Comparison of ENCODE assay signal across 19 mouse cellular contexts in the genomic region with DNA sequence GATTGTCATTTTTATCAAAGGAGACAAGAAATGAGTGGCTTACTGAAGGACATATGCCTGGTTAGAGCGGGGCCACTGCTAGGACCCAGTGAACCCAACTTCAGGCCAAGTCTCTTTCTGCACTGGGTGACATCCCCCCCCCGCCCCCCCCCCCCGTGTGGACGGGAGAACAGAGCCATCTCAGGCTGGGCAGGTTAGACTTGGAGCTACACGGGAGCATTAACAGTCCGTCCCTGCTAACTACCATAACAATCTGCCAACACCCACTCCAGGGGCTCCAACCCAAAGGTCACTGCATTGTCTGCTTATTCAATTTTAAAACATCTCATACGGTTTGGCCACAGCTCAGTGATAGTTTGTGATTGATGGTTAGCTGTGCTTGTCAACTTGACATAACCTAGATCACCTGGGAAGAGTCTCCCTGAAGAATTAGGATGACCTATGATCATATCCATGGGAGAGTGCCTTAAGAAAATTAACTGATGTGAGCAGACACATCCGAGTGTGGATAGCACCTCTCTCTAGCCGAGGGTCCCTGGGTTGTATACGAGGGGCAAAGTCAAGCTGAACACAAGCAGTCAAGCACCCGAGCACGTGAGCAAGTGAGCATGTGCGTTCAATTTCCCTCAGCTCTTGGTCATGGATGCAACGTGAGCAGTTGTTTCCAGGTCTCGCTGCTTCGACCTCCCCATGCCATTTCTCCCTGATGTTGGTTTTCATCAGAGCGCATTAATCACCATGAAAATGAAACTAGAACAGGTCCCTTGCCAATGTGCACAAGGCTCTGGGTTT. TPM values are rescaled to one million over a fixed set of nuclear protein-coding genes. Genes with fewer than 3 reads are reported as not detected.
DNase-seq lines count a peak whose midpoint lies in the region; ATAC-seq lines count a peak whose summit lies in the region.
"Had no signal": no experiment of that assay in that cellular context is flagged by ENCODE, and none has a peak within 500 bp of the region (broad histone marks: within the 10 kb centered on the region; RNA-seq: fewer than 3 reads in every experiment).

No protein-coding gene starts in this region.

- no peak for ATAC-seq in cerebellum, adult (ENCODE audit: insufficient number of reproducible peaks, low FRiP score, low TSS enrichment)
- ATAC-seq in heart, embryonic 12.5 days (ENCODE audit: insufficient number of reproducible peaks, low FRiP score) = no peak
- no peak for ATAC-seq in forebrain, embryonic 16.5 days
- ATAC-seq in midbrain, embryonic 13.5 days = no peak
- ATAC-seq: CD4-positive, CD25-positive, alpha-beta regulatory T cell, adult 4 months; intestine, embryonic 15.5 days had no signal

- 65% methylated on average over 17 of the region's 17 CpGs for WGBS in heart, embryonic 10.5 days
- WGBS in heart, embryonic 12.5 days = 70% methylated on average over 17 of the region's 17 CpGs
- WGBS in forebrain, embryonic 16.5 days = 71% methylated on average over 16 of the region's 17 CpGs
- WGBS in midbrain, embryonic 13.5 days = 74% methylated on average over 17 of the region's 17 CpGs

- peak; percentile 54 for DNase-seq in cerebellum, adult 9-10 months
- DNase-seq in heart, embryonic 10.5 days (ENCODE audit: low spot score) = peak; percentile 69
- DNase-seq in left cerebral cortex, adult 8-10 months (ENCODE audit: low spot score in 2 of 2) = no peak
- DNase-seq in gastrocnemius, adult 8-10 months (ENCODE audit: low spot score in 2 of 2) = no peak
- DNase-seq: gastrocnemius, postnatal 14 days; heart, adult 18-20 months; kidney, adult 8-10 months; kidney, postnatal 10 days; lung, postnatal 4 days; right cerebral cortex, postnatal 4 days; thymus, postnatal 25 days had no signal

- no peaks in the 10 kb centered on the region for H3K9me3 ChIP-seq in heart, embryonic 10.5 days
- H3K9me3 ChIP-seq in heart, embryonic 12.5 days (replicated peaks) = no peaks in the 10 kb centered on the region
- H3K9me3 ChIP-seq in forebrain, embryonic 16.5 days (ENCODE audit: control insufficient read depth, low read length) = no peaks in the 10 kb centered on the region
- H3K9me3 ChIP-seq in midbrain, embryonic 13.5 days = no peaks in the 10 kb centered on the region
- H3K9me3 ChIP-seq: intestine, embryonic 15.5 days had no signal

- no peak overlapping the region for H3K9ac ChIP-seq in heart, embryonic 12.5 days
- no peak overlapping the region for H3K9ac ChIP-seq in forebrain, embryonic 16.5 days (replicated peaks; ENCODE audit: low read depth, low read length)
- H3K9ac ChIP-seq in midbrain, embryonic 13.5 days (replicated peaks) = no peak overlapping the region
- H3K9ac ChIP-seq: intestine, embryonic 15.5 days had no signal

- no peak overlapping the region for H3K4me3 ChIP-seq in heart, embryonic 10.5 days
- no peak overlapping the region for H3K4me3 ChIP-seq in heart, embryonic 12.5 days
- H3K4me3 ChIP-seq in forebrain, embryonic 16.5 days (replicated peaks; ENCODE audit: low read length) = no peak overlapping the region
- H3K4me3 ChIP-seq in midbrain, embryonic 13.5 days (replicated peaks) = no peak overlapping the region
- H3K4me3 ChIP-seq: intestine, embryonic 15.5 days had no signal

- H3K4me1 ChIP-seq in heart, embryonic 10.5 days = peaks cover 14% of the 10 kb centered on the region
- H3K4me1 ChIP-seq in heart, embryonic 12.5 days (replicated peaks) = peaks cover 11% of the 10 kb centered on the region
- peaks cover 42% of the 10 kb centered on the region for H3K4me1 ChIP-seq in forebrain, embryonic 16.5 days (replicated peaks; ENCODE audit: control insufficient read depth, insufficient read depth, low read length)
- H3K4me1 ChIP-seq in midbrain, embryonic 13.5 days (replicated peaks) = peaks cover 67% of the 10 kb centered on the region

- H3K27ac ChIP-seq in heart, embryonic 10.5 days = no peak overlapping the region
- no peak overlapping the region for H3K27ac ChIP-seq in heart, embryonic 12.5 days (ENCODE audit: poor library complexity, severe bottlenecking)
- no peak overlapping the region for H3K27ac ChIP-seq in forebrain, embryonic 16.5 days (ENCODE audit: low read length)
- H3K27ac ChIP-seq in midbrain, embryonic 13.5 days = no peak overlapping the region
- H3K27ac ChIP-seq: intestine, embryonic 15.5 days had no signal

- H3K27me3 ChIP-seq in heart, embryonic 10.5 days (ENCODE audit: insufficient read depth, poor library complexity, severe bottlenecking) = peaks cover 37% of the 10 kb centered on the region
- peaks cover 16% of the 10 kb centered on the region for H3K27me3 ChIP-seq in heart, embryonic 12.5 days (replicated peaks)
- H3K27me3 ChIP-seq in forebrain, embryonic 16.5 days (replicated peaks; ENCODE audit: control insufficient read depth, insufficient read depth, low read length) = no peaks in the 10 kb centered on the region
- H3K27me3 ChIP-seq in midbrain, embryonic 13.5 days = no peaks in the 10 kb centered on the region
- H3K27me3 ChIP-seq: intestine, embryonic 15.5 days had no signal

- H3K4me2 ChIP-seq in heart, embryonic 12.5 days = no peak overlapping the region
- peak overlapping the region; percentile 9; the same call in 1 of the 2 replicates for H3K4me2 ChIP-seq in forebrain, embryonic 16.5 days (ENCODE audit: low read length)
- H3K4me2 ChIP-seq in midbrain, embryonic 13.5 days (replicated peaks) = peak overlapping the region; percentile 15; the same call in 1 of the 2 replicates
- H3K4me2 ChIP-seq: intestine, embryonic 15.5 days had no signal

- H3K36me3 ChIP-seq in heart, embryonic 10.5 days = no peaks in the 10 kb centered on the region
- H3K36me3 ChIP-seq in heart, embryonic 12.5 days = peaks cover 3% of the 10 kb centered on the region; the same call in 1 of the 2 replicates
- H3K36me3 ChIP-seq in forebrain, embryonic 16.5 days (ENCODE audit: control insufficient read depth, insufficient read depth) = no peaks in the 10 kb centered on the region
- H3K36me3 ChIP-seq in midbrain, embryonic 13.5 days = 0 out of 2 replicates have a peak, but pooled peaks cover 3% of the 10 kb centered on the region
- H3K36me3 ChIP-seq: intestine, embryonic 15.5 days had no signal

RNA-seq across cellular contexts. Expression of a gene that starts 4.1 kb away (rescaled TPM):
- polyA plus RNA-seq in heart, embryonic 10.5 days (2016; fragmentation: Nextera tagmentation; extraction: Ambion mirVana) = 10.5 and 12.1 TPM in 2 replicates
- 14.5 and 19.7 TPM in 2 replicates for polyA plus RNA-seq in heart, embryonic 12.5 days (2016; fragmentation: Nextera tagmentation; extraction: Ambion mirVana)
- 148 and 168 TPM in 2 replicates for polyA plus RNA-seq in forebrain, embryonic 16.5 days (2015; fragmentation: Nextera tagmentation; extraction: Ambion mirVana)
- polyA plus RNA-seq in midbrain, embryonic 13.5 days (2015; fragmentation: Nextera tagmentation; extraction: Ambion mirVana) = 91.2 and 96.6 TPM in 2 replicates
- 100 to 1,000 TPM; 158 to 168 (median 161) TPM for total RNA-seq in left cerebral cortex, adult 8-10 months (2022)
- total RNA-seq in gastrocnemius, adult 8-10 months (2022) = 1 to 10 TPM in 2 of 4 experiments, under 1 TPM in 2; 0.80 to 1.7 (median 1.2) TPM
- total RNA-seq: megakaryocyte-erythroid progenitor cell, adult 5-6 weeks had no signal
- polyA plus RNA-seq: liver, adult 2 months had no signal

RNA-seq across cellular contexts. Expression of a gene that starts 32.7 kb away (rescaled TPM):
- 10.3 and 11.9 TPM in 2 replicates for polyA plus RNA-seq in heart, embryonic 10.5 days (2016; fragmentation: Nextera tagmentation; extraction: Ambion mirVana)
- polyA plus RNA-seq in heart, embryonic 12.5 days (2016; fragmentation: Nextera tagmentation; extraction: Ambion mirVana) = 13.2 and 13.9 TPM in 2 replicates
- 10.5 and 10.7 TPM in 2 replicates for polyA plus RNA-seq in forebrain, embryonic 16.5 days (2015; fragmentation: Nextera tagmentation; extraction: Ambion mirVana)
- 11.8 and 12.2 TPM in 2 replicates for polyA plus RNA-seq in midbrain, embryonic 13.5 days (2015; fragmentation: Nextera tagmentation; extraction: Ambion mirVana)
- total RNA-seq in left cerebral cortex, adult 8-10 months (2022) = 10 to 100 TPM; 10.4 to 12.9 (median 11.2) TPM
- 1 to 10 TPM; 3.3 to 4.8 (median 3.4) TPM for total RNA-seq in gastrocnemius, adult 8-10 months (2022)

RNA-seq across cellular contexts. Expression of a gene that starts 34.9 kb away (rescaled TPM):
- polyA plus RNA-seq in heart, embryonic 10.5 days (2016; fragmentation: Nextera tagmentation; extraction: Ambion mirVana) = 19.8 and 24.6 TPM in 2 replicates
- 27.2 and 28.4 TPM in 2 replicates for polyA plus RNA-seq in heart, embryonic 12.5 days (2016; fragmentation: Nextera tagmentation; extraction: Ambion mirVana)
- polyA plus RNA-seq in forebrain, embryonic 16.5 days (2015; fragmentation: Nextera tagmentation; extraction: Ambion mirVana) = 6.8 and 9.0 TPM in 2 replicates
- polyA plus RNA-seq in midbrain, embryonic 13.5 days (2015; fragmentation: Nextera tagmentation; extraction: Ambion mirVana) = 7.9 and 8.2 TPM in 2 replicates
- 10 to 100 TPM in 1 of 4 experiments, 1 to 10 TPM in 3; 7.7 to 10.2 (median 8.3) TPM for total RNA-seq in left cerebral cortex, adult 8-10 months (2022)
- total RNA-seq in gastrocnemius, adult 8-10 months (2022) = 1 to 10 TPM; 3.8 to 5.3 (median 4.8) TPM
- polyA plus RNA-seq: CD4-positive, CD25-positive, alpha-beta regulatory T cell, adult 4 months had no signal

Comparison
In these comparisons a context has a peak if more than half of its experiments do, and no peak if none do; other contexts are left out.
1. DNase-seq: peak in cerebellum, adult 9-10 months (single experiment) and heart, embryonic 10.5 days (single experiment); none in left cerebral cortex, adult 8-10 months (0 of 2) and gastrocnemius, adult 8-10 months (0 of 2).